Mouse (Mus musculus): ENCODE data around the gene Krtap4-8. TPM values are rescaled to one million over a fixed set of nuclear protein-coding genes. Genes with fewer than 3 reads are reported as not detected.
"Not testable (repeated sequence)": the region's sequence is repeated elsewhere in the genome, so short reads cannot be mapped to it uniquely, and the experiment has no call there.

Gene Krtap4-8
- polyA plus RNA-seq (2015; fragmentation: Nextera tagmentation; extraction: Ambion mirVana) = not detected in 2 replicates

DNA sequence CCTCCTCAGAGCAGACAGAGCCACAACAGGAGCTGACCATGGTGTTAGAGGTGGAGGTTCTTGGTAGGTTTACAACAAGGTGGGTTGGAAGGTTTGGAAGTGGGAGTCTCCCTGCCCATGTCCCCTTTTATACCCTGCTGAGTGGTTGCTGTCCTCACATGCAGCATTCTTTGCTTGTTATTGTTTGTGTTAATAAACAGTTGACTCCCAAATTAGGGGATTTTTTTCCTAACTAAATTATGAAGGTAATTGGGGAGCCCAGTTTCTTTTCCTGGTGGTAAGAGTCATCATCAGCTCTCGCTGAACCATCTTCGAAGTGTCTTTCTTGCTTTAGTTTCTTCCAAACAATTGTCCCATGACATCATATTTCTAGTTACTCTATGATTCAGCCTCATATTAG is at the start of gene Krtap4-8:
Gene Krtap4-8, minus strand, starts transcription at position 101 of the 400 bp plus-strand sequence.
- H3K9me3 ChIP-seq (replicated peaks; ENCODE audit: control insufficient read depth, low read length) = no peaks in the 10 kb centered on the region
- no peaks in the 10 kb centered on the region for H3K4me1 ChIP-seq (ENCODE audit: control insufficient read depth, insufficient read depth, low read length)
- WGBS = 93% methylated on average over 2 of the region's 2 CpGs
- H3K9ac ChIP-seq (ENCODE audit: low read length) = no peak within 1 kb of the TSS
- no peak within 1 kb of the TSS for H3K27ac ChIP-seq (ENCODE audit: low read length)
- ATAC-seq (replicated peaks; ENCODE audit: extremely low read depth, insufficient read depth, low FRiP score) = no peak
- H3K4me3 ChIP-seq (ENCODE audit: low read length) = no peak within 1 kb of the TSS
- no peaks in the 10 kb centered on the region for H3K36me3 ChIP-seq (ENCODE audit: control insufficient read depth, insufficient read depth)
- H3K27me3 ChIP-seq (ENCODE audit: control insufficient read depth, insufficient read depth, low read length) = no peaks in the 10 kb centered on the region
- no peak within 1 kb of the TSS for H3K4me2 ChIP-seq (ENCODE audit: low read depth, low read length)

DNA sequence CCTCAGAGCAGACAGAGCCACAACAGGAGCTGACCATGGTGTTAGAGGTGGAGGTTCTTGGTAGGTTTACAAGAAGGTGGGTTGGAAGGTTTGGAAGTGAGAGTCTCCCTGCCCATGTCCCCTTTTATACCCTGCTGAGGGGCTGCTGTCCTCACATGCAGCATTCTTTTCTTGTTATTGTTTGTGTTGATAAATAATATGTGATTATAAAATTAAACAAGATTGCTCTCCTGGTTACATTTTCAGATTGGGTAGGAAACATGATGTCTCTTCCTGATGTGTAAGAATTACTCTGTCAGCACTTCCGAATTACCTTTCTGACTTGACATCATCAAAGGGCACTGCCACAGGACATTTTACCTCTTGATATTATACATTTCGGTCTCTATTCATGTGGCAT is 35.1 kb upstream of the Krtap4-8 start, which contains the start of gene Gm11564:
Gene Gm11564, minus strand, starts transcription at position 101 of the 400 bp plus-strand sequence.
- not testable (repeated sequence) for H3K4me3 ChIP-seq (ENCODE audit: low read length); H3K27ac ChIP-seq (ENCODE audit: low read length); H3K9me3 ChIP-seq (replicated peaks; ENCODE audit: control insufficient read depth, low read length); H3K36me3 ChIP-seq (ENCODE audit: control insufficient read depth, insufficient read depth); ATAC-seq (replicated peaks; ENCODE audit: extremely low read depth, insufficient read depth, low FRiP score); H3K4me2 ChIP-seq (ENCODE audit: low read depth, low read length); H3K4me1 ChIP-seq (ENCODE audit: control insufficient read depth, insufficient read depth, low read length); H3K9ac ChIP-seq (ENCODE audit: low read length); H3K27me3 ChIP-seq (ENCODE audit: control insufficient read depth, insufficient read depth, low read length)
- WGBS = 78% methylated on average over 2 of the region's 2 CpGs

- H3K9ac ChIP-seq (ENCODE audit: low read length); ATAC-seq (replicated peaks; ENCODE audit: extremely low read depth, insufficient read depth, low FRiP score); H3K36me3 ChIP-seq (ENCODE audit: control insufficient read depth, insufficient read depth); H3K9me3 ChIP-seq (replicated peaks; ENCODE audit: control insufficient read depth, low read length); H3K4me3 ChIP-seq (ENCODE audit: low read length); H3K27me3 ChIP-seq (ENCODE audit: control insufficient read depth, insufficient read depth, low read length); H3K4me2 ChIP-seq (ENCODE audit: low read depth, low read length); H3K27ac ChIP-seq (ENCODE audit: low read length); H3K4me1 ChIP-seq (ENCODE audit: control insufficient read depth, insufficient read depth, low read length): not testable (repeated sequence)
Measured at GRCm38 (mm10) chr11:99809792-99810191, 29.3 kb upstream of the Krtap4-8 start, which contains the start of gene Krtap4-13. TSS of gene Krtap4-13 (minus strand) at chr11:99809892.

GRCm38 (mm10) chr11:99804346-99804745 is 23.8 kb upstream of the Krtap4-8 start, which contains the start of gene Gm11554:
TSS of gene Gm11554 (minus strand) at chr11:99804446.
- H3K36me3 ChIP-seq (ENCODE audit: control insufficient read depth, insufficient read depth); ATAC-seq (replicated peaks; ENCODE audit: extremely low read depth, insufficient read depth, low FRiP score); H3K4me3 ChIP-seq (ENCODE audit: low read length); H3K4me2 ChIP-seq (ENCODE audit: low read depth, low read length); H3K27me3 ChIP-seq (ENCODE audit: control insufficient read depth, insufficient read depth, low read length); H3K4me1 ChIP-seq (ENCODE audit: control insufficient read depth, insufficient read depth, low read length); H3K9me3 ChIP-seq (replicated peaks; ENCODE audit: control insufficient read depth, low read length); H3K27ac ChIP-seq (ENCODE audit: low read length); H3K9ac ChIP-seq (ENCODE audit: low read length): not testable (repeated sequence)
- WGBS = no CpG with 5 or more reads among the region's 1 CpGs

DNA sequence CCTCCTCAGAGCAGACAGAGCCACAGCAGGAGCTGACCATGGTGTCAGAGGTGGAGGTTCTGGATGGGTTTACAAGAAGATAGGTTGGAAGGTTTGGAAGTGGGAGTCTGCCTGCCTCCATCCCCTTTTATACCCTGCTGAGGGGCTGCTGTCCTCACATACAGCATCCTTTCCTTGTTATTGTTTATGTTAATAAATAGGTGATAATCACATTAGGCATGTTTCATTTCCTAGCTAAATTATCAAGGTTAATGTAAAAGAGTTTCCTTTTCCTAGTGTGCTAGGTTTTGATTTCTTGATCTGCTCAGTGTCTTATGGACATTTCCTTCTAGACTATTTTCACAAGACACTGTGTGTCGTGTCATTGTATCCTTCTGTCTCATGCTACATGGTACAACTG is 18.3 kb upstream of the Krtap4-8 start, which contains the start of gene Gm11569:
Gene Gm11569, minus strand, starts transcription at position 101 of the 400 bp plus-strand sequence.
- H3K4me3 ChIP-seq (ENCODE audit: low read length); H3K4me1 ChIP-seq (ENCODE audit: control insufficient read depth, insufficient read depth, low read length); H3K27ac ChIP-seq (ENCODE audit: low read length); H3K27me3 ChIP-seq (ENCODE audit: control insufficient read depth, insufficient read depth, low read length); H3K9me3 ChIP-seq (replicated peaks; ENCODE audit: control insufficient read depth, low read length); ATAC-seq (replicated peaks; ENCODE audit: extremely low read depth, insufficient read depth, low FRiP score); H3K4me2 ChIP-seq (ENCODE audit: low read depth, low read length); H3K36me3 ChIP-seq (ENCODE audit: control insufficient read depth, insufficient read depth); H3K9ac ChIP-seq (ENCODE audit: low read length): not testable (repeated sequence)
- WGBS = no CpG with 5 or more reads among the region's 1 CpGs

DNA sequence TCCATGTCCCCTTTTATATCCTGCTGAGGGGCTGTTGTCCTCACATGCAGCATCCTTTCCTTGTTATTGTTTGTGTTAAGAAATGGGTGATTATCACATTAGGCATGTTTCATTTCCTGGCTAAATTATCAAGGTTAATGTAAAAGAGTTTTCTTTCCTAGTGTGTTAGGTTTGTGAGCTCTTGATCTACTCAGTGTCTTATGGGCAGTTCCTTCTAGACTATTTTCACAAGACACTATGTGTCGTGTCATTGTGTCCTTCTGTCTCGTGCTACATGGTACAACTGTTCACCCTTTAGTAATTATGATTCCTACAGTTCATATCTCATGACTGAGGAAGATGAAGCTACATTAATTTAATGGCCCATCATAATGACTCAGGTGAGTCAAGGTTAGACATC is 12.9 kb upstream of the Krtap4-8 start, which contains the start of gene Gm11596:
Gene Gm11596, minus strand, starts transcription at position 101 of the 400 bp plus-strand sequence.
- no peaks in the 10 kb centered on the region for H3K36me3 ChIP-seq (ENCODE audit: control insufficient read depth, insufficient read depth)
- no peak within 1 kb of the TSS for H3K27ac ChIP-seq (ENCODE audit: low read length)
- H3K4me2 ChIP-seq (ENCODE audit: low read depth, low read length) = no peak within 1 kb of the TSS
- WGBS = 71% methylated on average over 2 of the region's 2 CpGs
- no peak for ATAC-seq (replicated peaks; ENCODE audit: extremely low read depth, insufficient read depth, low FRiP score)
- H3K9ac ChIP-seq (ENCODE audit: low read length) = no peak within 1 kb of the TSS
- H3K9me3 ChIP-seq (replicated peaks; ENCODE audit: control insufficient read depth, low read length) = no peaks in the 10 kb centered on the region
- H3K4me3 ChIP-seq (ENCODE audit: low read length) = no peak within 1 kb of the TSS
- no peaks in the 10 kb centered on the region for H3K27me3 ChIP-seq (ENCODE audit: control insufficient read depth, insufficient read depth, low read length)
- H3K4me1 ChIP-seq (ENCODE audit: control insufficient read depth, insufficient read depth, low read length) = no peaks in the 10 kb centered on the region

- H3K36me3 ChIP-seq (ENCODE audit: control insufficient read depth, insufficient read depth); H3K9me3 ChIP-seq (replicated peaks; ENCODE audit: control insufficient read depth, low read length); H3K4me1 ChIP-seq (ENCODE audit: control insufficient read depth, insufficient read depth, low read length); H3K4me3 ChIP-seq (ENCODE audit: low read length); H3K27me3 ChIP-seq (ENCODE audit: control insufficient read depth, insufficient read depth, low read length); ATAC-seq (replicated peaks; ENCODE audit: extremely low read depth, insufficient read depth, low FRiP score); H3K27ac ChIP-seq (ENCODE audit: low read length); H3K9ac ChIP-seq (ENCODE audit: low read length); H3K4me2 ChIP-seq (ENCODE audit: low read depth, low read length): not testable (repeated sequence)
Measured at GRCm38 (mm10) chr11:99784900-99785299, 4.4 kb upstream of the Krtap4-8 start, which contains the start of gene Krtap4-9. TSS of gene Krtap4-9 (plus strand) at chr11:99785200.

DNA sequence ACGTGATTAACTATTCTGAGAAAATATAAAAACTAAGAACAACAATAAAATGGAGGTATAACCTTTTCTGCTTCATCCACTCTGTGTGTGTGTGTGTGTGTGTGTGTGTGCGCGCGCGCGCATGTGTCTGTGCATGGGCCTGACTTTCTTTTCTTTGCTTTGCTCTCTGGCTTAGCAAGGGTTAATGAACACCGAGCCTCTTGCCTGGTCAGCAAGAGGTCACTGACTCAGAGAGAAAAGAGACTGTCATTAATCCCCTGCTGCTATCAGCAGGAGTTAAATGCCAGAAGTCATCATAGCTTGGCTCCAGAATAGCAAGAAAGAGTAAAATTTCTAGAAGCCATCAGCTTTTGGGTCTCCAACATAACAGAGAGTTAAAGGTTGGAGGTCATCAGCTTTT is 2.1 kb downstream of the Krtap4-8 start:
- Histone ChIP-seq H3K4me1 (ENCODE audit: control insufficient read depth, insufficient read depth, low read length) (no peaks in the 10 kb centered on the region), H3K36me3 (ENCODE audit: control insufficient read depth, insufficient read depth) (no peaks in the 10 kb centered on the region), H3K27ac (ENCODE audit: low read length) (no peak overlapping the region), H3K4me2 (ENCODE audit: low read depth, low read length) (no peak overlapping the region), H3K9me3 (replicated peaks; ENCODE audit: control insufficient read depth, low read length) (no peaks in the 10 kb centered on the region), H3K27me3 (ENCODE audit: control insufficient read depth, insufficient read depth, low read length) (no peaks in the 10 kb centered on the region), H3K9ac (ENCODE audit: low read length) (no peak overlapping the region), H3K4me3 (ENCODE audit: low read length) (no peak overlapping the region)
- 67% methylated on average over 7 of the region's 7 CpGs for WGBS
- ATAC-seq (replicated peaks; ENCODE audit: extremely low read depth, insufficient read depth, low FRiP score) = no peak

DNA sequence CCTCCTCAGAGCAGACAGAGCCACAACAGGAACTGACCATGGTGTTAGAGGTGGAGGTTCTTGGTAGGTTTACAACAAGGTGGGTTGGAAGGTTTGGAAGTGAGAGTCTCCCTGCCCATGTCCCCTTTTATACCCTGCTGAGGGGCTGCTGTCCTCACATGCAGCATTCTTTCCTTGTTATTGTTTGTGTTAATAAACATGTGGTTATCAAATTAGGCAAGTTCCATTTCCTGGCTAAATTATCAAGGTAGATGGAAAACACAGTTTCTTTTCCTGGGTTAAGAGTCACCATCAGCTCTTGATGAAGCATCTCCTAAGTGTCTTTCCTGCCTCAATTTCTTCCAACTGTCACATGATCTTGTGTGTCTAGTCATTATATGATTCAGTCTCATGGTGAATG is 7.7 kb downstream of the Krtap4-8 start, which contains the start of gene Gm11595:
Gene Gm11595, minus strand, starts transcription at position 101 of the 400 bp plus-strand sequence.
- H3K4me3 ChIP-seq (ENCODE audit: low read length) = not testable (repeated sequence)

More for the DNA sequence above, 7.7 kb downstream of the Krtap4-8 start, which contains the start of gene Gm11595:
- not testable (repeated sequence) for H3K4me2 ChIP-seq (ENCODE audit: low read depth, low read length); H3K4me1 ChIP-seq (ENCODE audit: control insufficient read depth, insufficient read depth, low read length); H3K9ac ChIP-seq (ENCODE audit: low read length); H3K36me3 ChIP-seq (ENCODE audit: control insufficient read depth, insufficient read depth); H3K27me3 ChIP-seq (ENCODE audit: control insufficient read depth, insufficient read depth, low read length); ATAC-seq (replicated peaks; ENCODE audit: extremely low read depth, insufficient read depth, low FRiP score); H3K27ac ChIP-seq (ENCODE audit: low read length); H3K9me3 ChIP-seq (replicated peaks; ENCODE audit: control insufficient read depth, low read length)
